Mouse (Mus musculus): ENCODE data around the gene Sfpq. TPM values are rescaled to one million over a fixed set of nuclear protein-coding genes. Genes with fewer than 3 reads are reported as not detected.

The Sfpq gene
- polyA plus RNA-seq, 1 experiment, result 111 TPM

DNA sequence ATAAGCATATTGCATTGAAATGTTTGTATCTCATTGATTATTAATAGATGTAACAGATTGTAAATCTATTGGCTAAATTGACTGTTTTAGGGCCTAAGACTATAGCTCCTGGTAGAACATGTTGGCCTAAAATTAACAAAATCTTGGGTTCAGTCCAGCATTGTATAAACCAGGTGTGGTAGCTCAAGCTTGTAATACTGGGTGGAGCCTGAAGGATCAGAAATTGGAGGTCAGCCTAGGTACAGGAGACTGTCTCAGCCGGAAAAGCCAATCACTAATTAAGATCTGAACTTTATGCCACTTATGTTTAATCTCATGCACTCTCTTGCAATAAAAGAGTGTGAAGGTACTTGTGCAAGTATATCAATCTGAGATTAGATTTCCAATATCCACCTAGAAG, 64.6 kb downstream of the Sfpq start:
- TF ChIP-seq CTCF (IDR thresholded peaks at IDR 0.05; ENCODE audit: extremely low read depth, insufficient read depth, low read length) (no peak), POLR2A (IDR thresholded peaks at IDR 0.05; ENCODE audit: extremely low read depth, insufficient read depth, low read length) (no peak)

More for the DNA sequence above, 64.6 kb downstream of the Sfpq start:
- H3K4me3 ChIP-seq (ENCODE audit: insufficient read depth, low read length), result no peak overlapping the region
- no peaks in the 10 kb centered on the region for H3K4me1 ChIP-seq (ENCODE audit: control insufficient read depth, insufficient read depth, low read length)
- no peak overlapping the region for H3K27ac ChIP-seq (ENCODE audit: insufficient read depth, low read length)

Other genes starting within 250 kb of the Sfpq start
- gene Zmym4, start 53.2 kb upstream of the Sfpq start, polyA plus RNA-seq (2012; rRNA removed), result 22.2 and 22.4 TPM in 2 replicates
- gene Zmym1, start 39.8 kb downstream of the Sfpq start, polyA plus RNA-seq (2012; rRNA removed), result 7.7 and 9.0 TPM in 2 replicates
- gene Zmym6, start 56.1 kb downstream of the Sfpq start, polyA plus RNA-seq (2012; rRNA removed), result 40.3 and 48.0 TPM in 2 replicates
- 9.5 and 11.6 TPM in 2 replicates for gene Tmem35b, start 102.4 kb downstream of the Sfpq start, polyA plus RNA-seq (2012; rRNA removed)
- 222 and 224 TPM in 2 replicates for gene Dlgap3, start 147.9 kb downstream of the Sfpq start, polyA plus RNA-seq (2012; rRNA removed)
- gene Smim12, start 222.5 kb downstream of the Sfpq start, polyA plus RNA-seq (2012; rRNA removed), result 85.9 and 87.5 TPM in 2 replicates